Mouse (Mus musculus) midbrain, postnatal 0 days (tissue): ENCODE measurements around the gene Gm6871. TPM values are rescaled to one million over a fixed set of nuclear protein-coding genes. Genes with fewer than 3 reads are reported as not detected.

ENCODE experiments used
- ATAC-seq: fragments of 200-750 bp; cut with Nextera tagmentation; 2 replicates; pipeline ENCODE4 v1.8.0; 2017; ENCODE audit warnings: moderate number of reproducible peaks, mild to moderate bottlenecking, moderate TSS enrichment, moderate library complexity; ENCODE audit not compliant: low FRiP score
- DNase-seq: peaks from one replicate; pipeline ENCODE4 v3.0.0-alpha.2; 2015; ENCODE audit warnings: low spot score
- H3K27ac ChIP-seq: fragments of 300-500 bp; sonication (generic); 2 replicates; pipeline ENCODE4 v1.5.1; 2014; ENCODE audit warnings: low read depth, mild to moderate bottlenecking, low read length, mixed read lengths
- H3K27me3 ChIP-seq: fragments of 300-500 bp; sonication (generic); 2 replicates; pipeline ENCODE4 v1.6.1; 2014; ENCODE audit warnings: low read length, control low read depth, mixed read lengths; ENCODE audit not compliant: insufficient read depth
- H3K36me3 ChIP-seq: fragments of 300-500 bp; sonication (generic); 2 replicates; pipeline ENCODE4 v1.6.1; 2014; ENCODE audit warnings: low read length, control low read depth, mixed read lengths; ENCODE audit not compliant: insufficient read depth
- H3K4me1 ChIP-seq: fragments of 300-500 bp; sonication (generic); 2 replicates; pipeline ENCODE4 v1.6.1; 2014; ENCODE audit warnings: mild to moderate bottlenecking, control low read depth, antibody characterized with exemption, low read length, mixed read lengths; ENCODE audit not compliant: insufficient read depth
- H3K4me2 ChIP-seq: fragments of 300-500 bp; sonication (generic); 2 replicates; pipeline ENCODE4 v1.6.1; 2014; ENCODE audit warnings: low read depth, mild to moderate bottlenecking, low read length, mixed read lengths; ENCODE audit not compliant: poor library complexity, severe bottlenecking
- H3K4me3 ChIP-seq: fragments of 300-500 bp; sonication (generic); 2 replicates; pipeline ENCODE4 v1.5.1; 2014; ENCODE audit warnings: low read depth, mild to moderate bottlenecking, low read length, moderate library complexity
- H3K9ac ChIP-seq: fragments of 300-500 bp; sonication (generic); replicated peaks from 2 replicates; pipeline ENCODE4 v1.6.1; 2014; ENCODE audit warnings: mild to moderate bottlenecking, low read length, moderate library complexity, mixed read lengths; ENCODE audit not compliant: poor library complexity, severe bottlenecking
- H3K9me3 ChIP-seq: fragments of 300-500 bp; sonication (generic); 2 replicates; pipeline ENCODE4 v1.6.1; 2016; ENCODE audit warnings: low read length, control low read depth
- CTCF ChIP-seq: IDR thresholded peaks from 2 replicates; pipeline ENCODE4 v1.5.1; 2016; ENCODE audit warnings: antibody characterized with exemption, mild to moderate bottlenecking
- WGBS: fragments of 180-500 bp; shearing (Covaris S2); extraction: QIAGEN DNeasy Blood & Tissue Kit; methylation state at CpG from one replicate; pipeline ENCODE4 v1.1.7; 2014; 5-methylcytosine and 5-hydroxymethylcytosine counted together
- polyA plus RNA-seq: library from polyadenylated mRNA; unstranded; fragments of >200 nt; fragmentation: Nextera tagmentation; extraction: Ambion mirVana; gene quantifications from 2 replicates; pipeline ENCODE4 v1.2.1, GENCODE M21; 2015
- total RNA-seq: library from RNA; depleted of rRNA; stranded (reverse); fragments of >200 nt; gene quantifications from 2 replicates; pipeline ENCODE4 v1.2.3, GENCODE M21; 2014

Gm6871 gene
- total and polyA plus RNA-seq, 2 experiments from 2014 or later = not detected

- no peaks in the 10 kb centered on the region for H3K36me3 ChIP-seq
- H3K27me3 ChIP-seq = no peaks in the 10 kb centered on the region
- no peak overlapping the region for H3K4me3 ChIP-seq
- no peak for TF ChIP-seq CTCF
- ATAC-seq (no peak), DNase-seq (no peak)
- no peak overlapping the region for H3K9ac ChIP-seq
- H3K4me2 ChIP-seq = no peak overlapping the region
- no peak overlapping the region for H3K27ac ChIP-seq
- no peaks in the 10 kb centered on the region for H3K4me1 ChIP-seq
- H3K9me3 ChIP-seq = 0 out of 2 replicates have a peak, but pooled peaks cover 3% of the 10 kb centered on the region
Observed at GRCm38 (mm10) chr7:41582028-41582427, 8.6 kb upstream of the Gm6871 start.

- Histone ChIP-seq H3K27me3 (no peaks in the 10 kb centered on the region), H3K9me3 (no peaks in the 10 kb centered on the region), H3K4me3 (no peak overlapping the region), H3K27ac (no peak overlapping the region), H3K4me1 (no peaks in the 10 kb centered on the region), H3K36me3 (no peaks in the 10 kb centered on the region), H3K9ac (no peak overlapping the region), H3K4me2 (no peak overlapping the region)
- DNase-seq = no peak
- no peak for ATAC-seq
- WGBS = 93% methylated on average over 2 of the region's 2 CpGs
- TF ChIP-seq CTCF = no peak
Observed at GRCm38 (mm10) chr7:41577956-41578355, 4.5 kb upstream of the Gm6871 start.

DNA sequence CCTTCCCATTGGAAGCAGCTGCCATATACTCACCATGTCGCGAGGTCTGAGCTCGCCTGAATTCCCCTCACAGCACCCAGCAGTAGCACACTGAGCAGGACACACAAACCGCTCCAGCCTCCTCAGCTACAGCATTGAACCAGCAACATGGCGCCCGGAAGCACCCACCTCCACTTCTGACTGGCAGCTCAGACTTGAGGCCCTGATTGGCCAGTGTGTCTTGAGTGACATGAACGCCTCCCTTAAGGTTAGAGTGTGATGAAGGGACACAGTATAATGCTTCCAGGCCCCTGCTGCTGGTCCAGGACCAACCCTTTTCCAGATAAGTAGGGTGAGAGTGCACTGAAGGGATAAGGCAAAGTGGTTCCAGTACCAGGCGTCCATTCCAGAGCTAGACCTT is 12.8 kb downstream of the Gm6871 start:
- H3K27me3 ChIP-seq = no peaks in the 10 kb centered on the region
- ATAC-seq (no peak), DNase-seq (no peak)
- no peaks in the 10 kb centered on the region for H3K36me3 ChIP-seq
- H3K9ac ChIP-seq = no peak overlapping the region
- no peaks in the 10 kb centered on the region for H3K4me1 ChIP-seq
- WGBS = 85% methylated on average over 8 of the region's 8 CpGs
- TF ChIP-seq CTCF = no peak
- no peak overlapping the region for H3K4me2 ChIP-seq
- H3K9me3 ChIP-seq = peaks cover 16% of the 10 kb centered on the region
- no peak overlapping the region for H3K4me3 ChIP-seq
- no peak overlapping the region for H3K27ac ChIP-seq

- no peak for DNase-seq
- H3K27me3 ChIP-seq = no peaks in the 10 kb centered on the region
- no peak overlapping the region for H3K27ac ChIP-seq
- no peaks in the 10 kb centered on the region for H3K36me3 ChIP-seq
- no peak for TF ChIP-seq CTCF
- 0 out of 2 replicates have a peak, but pooled peaks cover 4% of the 10 kb centered on the region for H3K9me3 ChIP-seq
- H3K4me2 ChIP-seq = no peak overlapping the region
- H3K4me3 ChIP-seq = no peak overlapping the region
- H3K4me1 ChIP-seq = no peaks in the 10 kb centered on the region
- no peak for ATAC-seq
- H3K9ac ChIP-seq = no peak overlapping the region
- 90% methylated on average over 3 of the region's 3 CpGs for WGBS
Observed at GRCm38 (mm10) chr7:41512672-41513071, 60.8 kb downstream of the Gm6871 start.

GRCm38 (mm10) chr7:41512207-41512606 is 61.3 kb downstream of the Gm6871 start:
- 22% methylated on average over 1 of the region's 1 CpGs for WGBS
- TF ChIP-seq CTCF = no peak
- ATAC-seq = no peak

GRCm38 (mm10) chr7:41502402-41502801 is 71.1 kb downstream of the Gm6871 start:
- no peaks in the 10 kb centered on the region for H3K9me3 ChIP-seq
- TF ChIP-seq CTCF = no peak
- no peaks in the 10 kb centered on the region for H3K36me3 ChIP-seq
- no peak overlapping the region for H3K9ac ChIP-seq
- H3K4me2 ChIP-seq = no peak overlapping the region
- H3K4me3 ChIP-seq = no peak overlapping the region
- H3K27me3 ChIP-seq = no peaks in the 10 kb centered on the region
- H3K27ac ChIP-seq = no peak overlapping the region
- DNase-seq (no peak), ATAC-seq (no peak)
- no peaks in the 10 kb centered on the region for H3K4me1 ChIP-seq
- WGBS = 61% methylated on average over 1 of the region's 1 CpGs

More at GRCm38 (mm10) chr7:41512207-41512606, 61.3 kb downstream of the Gm6871 start:
- DNase-seq = no peak
- H3K27me3 ChIP-seq = no peaks in the 10 kb centered on the region
- H3K36me3 ChIP-seq = no peaks in the 10 kb centered on the region
- H3K4me1 ChIP-seq = no peaks in the 10 kb centered on the region
- no peak overlapping the region for H3K4me2 ChIP-seq
- no peak overlapping the region for H3K27ac ChIP-seq
- H3K9me3 ChIP-seq = 0 out of 2 replicates have a peak, but pooled peaks cover 4% of the 10 kb centered on the region
- H3K4me3 ChIP-seq = no peak overlapping the region
- H3K9ac ChIP-seq = no peak overlapping the region
